Mouse (Mus musculus) heart, adult 2 months (tissue): ENCODE measurements around the gene Fut1.
A peak's percentile ranks its signal among the peaks of the same experiment; 100 is the strongest.

Experiments used
- CTCF ChIP-seq: fragments of 200-600 bp; IDR thresholded peaks from 2 replicates; pipeline ENCODE4 v1.8.1; 2022; ENCODE audit warnings: antibody characterized with exemption, mild to moderate bottlenecking, moderate library complexity
- EP300 ChIP-seq: fragments of 200-500 bp; IDR thresholded peaks from 2 replicates; pipeline ENCODE4 v1.6.1; 2011; ENCODE audit warnings: low read depth, low read length, control low read depth; ENCODE audit not compliant: insufficient read depth

DNA sequence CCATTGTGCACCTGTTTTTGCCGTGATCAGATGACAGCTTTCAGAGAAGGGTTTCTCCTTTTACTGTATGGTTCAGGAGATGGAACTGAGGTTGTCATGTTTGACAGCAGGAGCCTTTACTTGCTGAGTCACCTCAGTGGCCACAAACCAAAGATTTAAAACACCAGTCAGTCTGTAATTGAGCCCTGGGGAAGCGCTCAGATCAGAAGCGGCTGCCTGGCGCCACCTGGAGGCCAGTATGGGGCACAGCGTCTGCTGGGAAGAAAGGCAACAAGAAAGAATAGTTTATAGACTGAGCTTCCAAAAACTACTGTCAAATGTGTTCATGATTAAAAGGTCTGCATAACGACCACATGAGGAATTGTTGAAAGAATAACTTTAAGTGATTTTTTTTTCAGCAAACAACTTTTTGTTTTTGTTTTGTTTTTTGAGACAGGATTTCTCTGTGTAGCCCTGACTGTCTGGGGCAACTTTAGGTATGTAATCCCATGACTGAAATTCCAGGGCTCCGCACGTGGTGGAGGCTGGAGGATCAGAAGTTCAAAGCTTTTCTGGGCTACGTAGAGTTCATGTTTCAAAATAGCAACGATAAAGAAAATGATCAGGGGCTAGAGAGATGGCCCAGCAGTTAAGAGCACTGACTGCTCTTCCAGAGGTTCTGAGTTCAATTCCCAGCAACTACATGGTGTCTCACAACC lies 23.8 kb upstream of the Fut1 start:
- 0 out of 2 replicates have a peak, but pooled peaks have one; percentile 100 for TF ChIP-seq CTCF
- peak; percentile 62; the same call in 1 of the 2 replicates for TF ChIP-seq EP300
